Comparison of ENCODE assay signal across 23 mouse cellular contexts in the genomic region with DNA sequence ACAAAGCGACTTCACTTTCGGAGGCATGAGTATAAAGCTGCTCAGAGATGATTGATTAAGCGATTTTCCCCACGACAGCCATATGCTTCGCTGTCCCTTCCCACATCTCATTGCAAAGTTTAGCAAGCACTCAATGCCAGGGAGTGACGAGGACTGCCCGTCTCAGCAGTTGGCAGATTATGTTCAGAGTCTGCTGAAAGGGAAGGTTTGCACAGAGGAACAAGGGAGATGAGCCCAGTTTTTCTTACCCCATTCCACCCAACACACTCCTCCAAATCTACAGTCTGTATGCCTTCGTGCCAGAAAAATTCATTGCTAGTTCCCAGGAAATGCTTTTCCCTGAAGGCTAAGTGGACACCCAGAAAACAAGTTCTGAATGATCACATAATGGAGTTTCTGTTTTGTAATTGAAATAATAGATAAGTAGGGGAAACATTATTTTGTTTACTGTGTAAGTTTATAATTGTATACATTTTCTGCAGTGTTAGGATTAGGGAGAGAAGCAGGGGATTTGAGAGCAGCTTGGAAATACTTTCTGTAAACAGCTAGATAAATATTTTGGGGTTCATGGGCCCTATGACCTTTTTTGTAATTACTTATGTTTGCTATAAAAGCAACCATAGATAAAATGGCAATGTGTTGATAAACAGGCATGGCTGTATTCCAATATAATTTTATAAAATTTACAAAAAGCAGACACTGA. TPM values are rescaled to one million over a fixed set of nuclear protein-coding genes. Genes with fewer than 3 reads are reported as not detected.
DNase-seq lines count a peak whose midpoint lies in the region; ATAC-seq lines count a peak whose summit lies in the region.
"Had no signal": no experiment of that assay in that cellular context is flagged by ENCODE, and none has a peak within 500 bp of the region (broad histone marks: within the 10 kb centered on the region; RNA-seq: fewer than 3 reads in every experiment).

No protein-coding gene starts in this region.

- no peak overlapping the region; the same call in 1 of the 2 replicates for H3K4me3 ChIP-seq in lung, embryonic 16.5 days (ENCODE audit: low read length)
- peak overlapping the region; percentile 6; the same call in 1 of the 2 replicates for H3K4me3 ChIP-seq in stomach, embryonic 16.5 days (replicated peaks; ENCODE audit: low read length)
- no peak overlapping the region for H3K4me3 ChIP-seq in heart, embryonic 10.5 days
- H3K4me3 ChIP-seq: embryonic facial prominence, embryonic 10.5 days; hindbrain, embryonic 15.5 days; left cerebral cortex, adult 2 months; liver, embryonic 13.5 days; midbrain, embryonic 15.5 days; neural tube, embryonic 12.5 days had no signal

- H3K9ac ChIP-seq in lung, embryonic 16.5 days (ENCODE audit: low read length) = no peak overlapping the region
- peak overlapping the region; percentile 7; the same call in 1 of the 2 replicates for H3K9ac ChIP-seq in stomach, embryonic 16.5 days (ENCODE audit: low read length)
- H3K9ac ChIP-seq: hindbrain, embryonic 15.5 days; liver, embryonic 13.5 days; midbrain, embryonic 15.5 days; neural tube, embryonic 12.5 days had no signal

- H3K4me2 ChIP-seq in lung, embryonic 16.5 days (ENCODE audit: low read depth, low read length) = peak overlapping the region; percentile 25
- H3K4me2 ChIP-seq in stomach, embryonic 16.5 days (ENCODE audit: low read depth, low read length) = peak overlapping the region; percentile 32
- H3K4me2 ChIP-seq: hindbrain, embryonic 15.5 days; liver, embryonic 13.5 days; midbrain, embryonic 15.5 days; neural tube, embryonic 12.5 days had no signal

- DNase-seq in frontal cortex, postnatal 36 days (ENCODE audit: low spot score in 2 of 2) = peak; percentile 6 to 30
- DNase-seq in frontal cortex, postnatal 14 days (ENCODE audit: low spot score in 2 of 2) = no peak
- DNase-seq in lung, adult 18-20 months = no peak
- DNase-seq in brain, embryonic 18.5 days (ENCODE audit: low read depth, low spot score) = peak; percentile 6
- DNase-seq in heart, embryonic 10.5 days (ENCODE audit: low spot score) = no peak
- DNase-seq: adrenal gland, postnatal 14 days; cerebellum, adult 9-11 months; heart, postnatal 4 days; kidney, adult 11 months; kidney, postnatal 4 days; liver, embryonic 13.5 days; thymus, adult 2 months; thymus, postnatal 4 days had no signal

- H3K27ac ChIP-seq in lung, embryonic 16.5 days (ENCODE audit: low read length) = peak overlapping the region; percentile 15
- peak overlapping the region; percentile 72 for H3K27ac ChIP-seq in stomach, embryonic 16.5 days (ENCODE audit: low read length)
- no peak overlapping the region for H3K27ac ChIP-seq in heart, embryonic 10.5 days
- H3K27ac ChIP-seq: embryonic facial prominence, embryonic 10.5 days; hindbrain, embryonic 15.5 days; left cerebral cortex, adult 2 months; liver, embryonic 13.5 days; macrophage; midbrain, embryonic 15.5 days; neural tube, embryonic 12.5 days had no signal

- ATAC-seq in lung, embryonic 16.5 days (ENCODE audit: low read depth) = peak; percentile 89
- no peak for ATAC-seq in stomach, embryonic 16.5 days (ENCODE audit: insufficient read depth, low FRiP score)
- ATAC-seq: CD4-positive, CD25-positive, alpha-beta regulatory T cell, adult 4 months; forebrain, embryonic 16.5 days; midbrain, embryonic 15.5 days had no signal

- WGBS in lung, embryonic 16.5 days = 29% methylated on average over 8 of the region's 8 CpGs
- 18% methylated on average over 8 of the region's 8 CpGs for WGBS in stomach, embryonic 16.5 days
- WGBS in heart, embryonic 10.5 days = 78% methylated on average over 8 of the region's 8 CpGs

- no peaks in the 10 kb centered on the region; the same call in 1 of the 2 replicates for H3K4me1 ChIP-seq in lung, embryonic 16.5 days (replicated peaks; ENCODE audit: control insufficient read depth, insufficient read depth, low read length)
- peaks cover 5% of the 10 kb centered on the region; the same call in 1 of the 2 replicates for H3K4me1 ChIP-seq in stomach, embryonic 16.5 days (ENCODE audit: control insufficient read depth, insufficient read depth, low read length)
- no peaks in the 10 kb centered on the region for H3K4me1 ChIP-seq in heart, embryonic 10.5 days
- H3K4me1 ChIP-seq: embryonic facial prominence, embryonic 10.5 days; hindbrain, embryonic 15.5 days; liver, embryonic 13.5 days; midbrain, embryonic 15.5 days; neural tube, embryonic 12.5 days had no signal

- no peaks in the 10 kb centered on the region for H3K27me3 ChIP-seq in lung, embryonic 16.5 days (ENCODE audit: control insufficient read depth, insufficient read depth, low read depth, low read length)
- H3K27me3 ChIP-seq in stomach, embryonic 16.5 days (ENCODE audit: control insufficient read depth, insufficient read depth, low read length) = no peaks in the 10 kb centered on the region
- no peaks in the 10 kb centered on the region for H3K27me3 ChIP-seq in heart, embryonic 10.5 days (ENCODE audit: insufficient read depth, poor library complexity, severe bottlenecking)
- H3K27me3 ChIP-seq: hindbrain, embryonic 15.5 days; liver, embryonic 13.5 days; midbrain, embryonic 15.5 days; neural tube, embryonic 12.5 days had no signal

- no peaks in the 10 kb centered on the region for H3K36me3 ChIP-seq in lung, embryonic 16.5 days (ENCODE audit: control insufficient read depth, insufficient read depth, low read length)
- no peaks in the 10 kb centered on the region for H3K36me3 ChIP-seq in stomach, embryonic 16.5 days (ENCODE audit: control insufficient read depth, insufficient read depth, low read length)
- no peaks in the 10 kb centered on the region for H3K36me3 ChIP-seq in heart, embryonic 10.5 days
- H3K36me3 ChIP-seq: embryonic facial prominence, embryonic 10.5 days; hindbrain, embryonic 15.5 days; liver, embryonic 13.5 days; midbrain, embryonic 15.5 days; neural tube, embryonic 12.5 days had no signal

- H3K9me3 ChIP-seq in lung, embryonic 16.5 days (ENCODE audit: control insufficient read depth, low read length) = no peaks in the 10 kb centered on the region
- H3K9me3 ChIP-seq in stomach, embryonic 16.5 days (replicated peaks; ENCODE audit: control insufficient read depth, low read length) = no peaks in the 10 kb centered on the region
- no peaks in the 10 kb centered on the region for H3K9me3 ChIP-seq in heart, embryonic 10.5 days
- H3K9me3 ChIP-seq: embryonic facial prominence, embryonic 10.5 days; hindbrain, embryonic 15.5 days; liver, embryonic 13.5 days; midbrain, embryonic 15.5 days; neural tube, embryonic 12.5 days had no signal

RNA-seq across cellular contexts. Expression of a gene that starts 19.5 kb away (rescaled TPM):
- polyA plus RNA-seq in lung, embryonic 16.5 days (2015; fragmentation: Nextera tagmentation; extraction: Ambion mirVana) = 18.9 and 21.3 TPM in 2 replicates
- 35.5 and 37.7 TPM in 2 replicates for polyA plus RNA-seq in stomach, embryonic 16.5 days (2015; fragmentation: Nextera tagmentation; extraction: Ambion mirVana)
- polyA plus RNA-seq in heart, embryonic 10.5 days (2016; fragmentation: Nextera tagmentation; extraction: Ambion mirVana) = 0.28 and 0.48 TPM in 2 replicates
- polyA plus RNA-seq: macrophage had no signal

Comparison
In these comparisons a context has a peak if more than half of its experiments do, and no peak if none do; other contexts are left out.
1. DNase-seq: peak in frontal cortex, postnatal 36 days (2 of 2) and brain, embryonic 18.5 days (single experiment); none in frontal cortex, postnatal 14 days (0 of 2), lung, adult 18-20 months (0 of 2) and heart, embryonic 10.5 days (single experiment).
2. RNA of a gene that starts 19.5 kb away (polyA plus RNA-seq): 35.5 to 37.7 TPM in stomach, embryonic 16.5 days and 18.9 to 21.3 TPM in lung, embryonic 16.5 days; 0.28 to 0.48 TPM in heart, embryonic 10.5 days; every median in the first group is over 10 times any median in the second.